Mouse (Mus musculus) heart, embryonic 15.5 days (tissue): ENCODE measurements at regions not wholly inside any gene's neighbourhood (a gene's known extent, or its start where the extent isn't known, plus 50 kb on each side); places are given as distances from the start of the nearest gene placed in this dataset.
"Not testable (repeated sequence)": the region's sequence is repeated elsewhere in the genome, so short reads cannot be mapped to it uniquely, and the experiment has no call there.

Experiments used
- ATAC-seq: fragments of 200-750 bp; cut with Nextera tagmentation; replicated peaks from 2 replicates; pipeline ENCODE4 v1.8.0; 2017; ENCODE audit warnings: low read depth, moderate TSS enrichment; ENCODE audit not compliant: insufficient number of reproducible peaks, insufficient read depth, low FRiP score
- H3K27ac ChIP-seq: fragments of 300-500 bp; sonication (generic); 2 replicates; pipeline ENCODE4 v1.5.1; 2015; ENCODE audit warnings: mild to moderate bottlenecking, inconsistent platforms
- H3K27me3 ChIP-seq: fragments of 300-500 bp; sonication (generic); 2 replicates; pipeline ENCODE4 v1.6.1; 2015; ENCODE audit warnings: inconsistent platforms
- H3K36me3 ChIP-seq: fragments of 300-500 bp; sonication (generic); 2 replicates; pipeline ENCODE4 v1.6.1; 2015; ENCODE audit warnings: mild to moderate bottlenecking, inconsistent platforms
- H3K4me1 ChIP-seq: fragments of 300-500 bp; sonication (generic); replicated peaks from 2 replicates; pipeline ENCODE4 v1.6.1; 2015; ENCODE audit warnings: inconsistent platforms
- H3K4me2 ChIP-seq: fragments of 300-500 bp; sonication (generic); 2 replicates; pipeline ENCODE4 v1.6.1; 2015; ENCODE audit warnings: inconsistent platforms, mild to moderate bottlenecking, moderate library complexity
- H3K4me3 ChIP-seq: fragments of 300-500 bp; sonication (generic); 2 replicates; pipeline ENCODE4 v1.5.1; 2015; ENCODE audit warnings: mild to moderate bottlenecking, inconsistent platforms
- H3K9ac ChIP-seq: fragments of 300-500 bp; sonication (generic); 2 replicates; pipeline ENCODE4 v1.6.1; 2015; ENCODE audit warnings: mild to moderate bottlenecking, inconsistent platforms
- H3K9me3 ChIP-seq: fragments of 300-500 bp; sonication (generic); replicated peaks from 2 replicates; pipeline ENCODE4 v1.6.1; 2016; ENCODE audit warnings: inconsistent platforms
- WGBS: fragments of 180-500 bp; shearing (Covaris S2); methylation state at CpG from one replicate; pipeline ENCODE4 v1.1.7; 2015; ENCODE audit warnings: mixed read lengths; 5-methylcytosine and 5-hydroxymethylcytosine counted together

DNA sequence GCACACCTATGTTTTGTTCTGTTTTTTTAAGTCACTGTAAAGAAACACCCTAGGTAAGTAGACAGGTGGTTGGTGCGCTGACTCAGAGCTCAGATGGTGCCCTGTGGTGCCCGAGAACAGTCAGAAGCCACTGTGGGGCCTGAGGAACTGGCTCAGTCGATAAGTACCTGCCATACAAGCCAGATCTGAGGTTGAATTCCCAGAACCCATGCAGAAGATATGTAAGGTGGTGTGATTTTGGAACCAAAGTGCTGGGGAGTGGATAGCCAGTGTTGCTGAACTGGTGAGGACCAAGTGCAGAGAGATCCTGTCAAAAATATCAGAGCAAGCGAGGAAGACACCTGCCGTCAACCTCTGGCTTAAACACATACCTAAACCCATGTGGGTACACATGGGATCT, 65.4 kb downstream of the Chst1 start:
- 59% methylated on average over 5 of the region's 5 CpGs for WGBS
- H3K4me2 ChIP-seq: no peak overlapping the region
- H3K27ac ChIP-seq: no peak overlapping the region
- H3K4me1 ChIP-seq: peaks cover 3% of the 10 kb centered on the region; the same call in 1 of the 2 replicates
- no peak for ATAC-seq
- no peak overlapping the region for H3K9ac ChIP-seq
- H3K4me3 ChIP-seq: no peak overlapping the region
- peaks cover under 1% of the 10 kb centered on the region; the same call in 1 of the 2 replicates for H3K27me3 ChIP-seq
- H3K9me3 ChIP-seq: no peaks in the 10 kb centered on the region
- H3K36me3 ChIP-seq: no peaks in the 10 kb centered on the region

DNA sequence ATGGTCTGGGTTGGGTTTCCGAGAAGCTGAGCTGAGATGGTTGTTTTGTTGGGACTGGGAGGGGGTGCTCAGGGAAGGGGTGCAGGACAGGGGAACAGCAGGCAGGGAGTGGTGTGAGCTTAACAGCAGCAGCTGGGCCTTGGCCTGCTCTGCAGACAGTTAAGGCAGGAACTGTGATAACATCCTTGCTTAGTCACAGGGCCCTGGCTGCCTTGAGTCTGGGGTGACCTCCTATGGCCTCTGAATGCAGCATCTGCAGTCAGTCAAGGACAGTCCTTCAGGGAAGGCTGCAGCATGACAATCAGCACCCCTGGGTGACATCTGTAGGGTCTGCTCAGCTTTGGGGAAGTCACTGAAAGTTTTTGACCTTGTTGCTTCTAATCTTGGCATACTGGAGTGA, 67.7 kb downstream of the Chst1 start:
- Histone ChIP-seq H3K27me3 (peaks cover 9% of the 10 kb centered on the region; the same call in 1 of the 2 replicates), H3K27ac (no peak overlapping the region), H3K36me3 (no peaks in the 10 kb centered on the region), H3K4me2 (no peak overlapping the region), H3K4me1 (peaks cover 3% of the 10 kb centered on the region; the same call in 1 of the 2 replicates), H3K9ac (no peak overlapping the region), H3K9me3 (no peaks in the 10 kb centered on the region), H3K4me3 (no peak overlapping the region)
- no peak for ATAC-seq
- 56% methylated on average over 1 of the region's 1 CpGs for WGBS

DNA sequence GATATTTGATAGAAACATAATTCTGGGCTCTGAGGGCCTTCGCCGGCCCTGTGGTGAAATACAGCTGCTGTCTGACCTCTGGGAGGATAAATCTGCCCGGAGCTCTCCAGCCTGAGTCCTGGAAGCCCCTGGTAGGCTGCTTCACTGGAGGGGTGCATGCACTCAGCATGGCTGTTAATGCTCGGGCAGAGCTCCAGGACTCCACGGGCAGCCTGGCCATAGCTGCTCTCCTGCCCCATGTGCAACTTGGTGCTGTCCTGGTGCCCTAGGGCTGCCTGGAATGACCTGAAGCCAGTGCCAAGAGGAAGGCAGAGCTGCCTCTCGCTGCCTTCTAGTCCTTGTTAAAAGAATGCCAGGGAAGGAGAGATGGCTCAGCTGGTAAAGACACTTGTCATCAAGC, 68.2 kb downstream of the Chst1 start:
- Histone ChIP-seq H3K27me3 (peaks cover 9% of the 10 kb centered on the region; the same call in 1 of the 2 replicates), H3K27ac (no peak overlapping the region), H3K36me3 (no peaks in the 10 kb centered on the region), H3K4me2 (no peak overlapping the region), H3K9me3 (no peaks in the 10 kb centered on the region), H3K4me3 (no peak overlapping the region), H3K9ac (no peak overlapping the region), H3K4me1 (peaks cover 3% of the 10 kb centered on the region; the same call in 1 of the 2 replicates)
- 49% methylated on average over 6 of the region's 6 CpGs for WGBS
- ATAC-seq: no peak

DNA sequence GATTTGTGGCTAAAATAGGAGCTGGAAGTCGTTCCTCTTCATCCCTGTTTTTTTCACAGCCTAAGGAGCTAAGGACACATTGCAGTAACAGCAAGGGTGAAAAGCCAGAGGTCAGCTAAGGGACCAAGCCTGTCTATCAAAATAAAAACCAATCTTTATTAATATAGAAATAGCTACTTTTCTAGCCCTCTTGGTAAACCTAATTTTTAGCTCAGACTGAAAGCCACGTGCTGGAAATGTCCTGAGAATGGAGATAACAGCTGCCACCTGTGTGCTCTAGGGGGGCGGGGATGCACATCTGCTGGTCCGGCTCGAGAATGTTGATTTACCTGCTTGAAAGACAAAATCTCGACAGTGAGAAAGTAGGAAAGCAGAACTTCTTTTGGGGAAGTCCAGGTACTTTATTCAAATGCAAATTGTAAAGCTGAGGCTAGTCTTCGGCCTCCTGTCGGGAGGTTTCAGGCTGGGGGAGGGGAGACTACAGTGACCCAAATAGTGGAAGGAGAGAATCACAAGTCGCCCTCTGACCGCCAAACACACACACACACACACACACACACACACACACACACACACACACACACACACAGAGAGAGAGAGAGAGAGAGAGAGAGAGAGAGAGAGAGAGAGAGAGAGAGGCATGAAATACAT, 70.0 kb downstream of the Chst1 start:
- H3K4me2 ChIP-seq, H3K4me3 ChIP-seq, ATAC-seq, H3K9ac ChIP-seq, H3K36me3 ChIP-seq, H3K4me1 ChIP-seq, H3K9me3 ChIP-seq, H3K27ac ChIP-seq: not testable (repeated sequence)
- peaks cover 16% of the 10 kb centered on the region; the same call in 1 of the 2 replicates for H3K27me3 ChIP-seq
- 43% methylated on average over 10 of the region's 10 CpGs for WGBS

DNA sequence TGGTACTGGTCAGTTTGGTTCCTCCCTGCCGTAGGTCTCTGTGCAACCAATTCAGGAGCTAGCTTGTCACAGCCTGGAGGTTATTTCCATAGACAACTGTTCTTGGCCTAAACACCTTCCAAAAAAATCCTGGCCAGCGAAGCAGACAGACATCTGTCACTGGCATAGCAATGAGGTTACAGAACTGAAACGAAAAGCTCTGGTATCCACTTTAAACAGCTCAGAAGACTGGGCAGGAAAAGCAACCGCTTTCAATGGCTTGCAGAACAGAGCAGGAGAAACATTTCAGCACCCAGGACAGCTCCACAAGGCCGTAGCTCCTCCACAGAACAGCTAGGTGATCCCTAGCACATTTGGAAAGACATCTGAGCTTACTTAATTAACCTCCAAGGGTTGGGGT, 72.1 kb downstream of the Chst1 start:
- no peak overlapping the region for H3K27ac ChIP-seq
- H3K9ac ChIP-seq: no peak overlapping the region
- whole genome bisulfite sequencing: 36% methylated on average over 5 of the region's 5 CpGs
- H3K9me3 ChIP-seq: no peaks in the 10 kb centered on the region
- H3K4me2 ChIP-seq: no peak overlapping the region
- no peak overlapping the region for H3K4me3 ChIP-seq
- H3K27me3 ChIP-seq: peaks cover 19% of the 10 kb centered on the region; the same call in 1 of the 2 replicates
- H3K36me3 ChIP-seq: no peaks in the 10 kb centered on the region
- no peak for ATAC-seq
- peaks cover 3% of the 10 kb centered on the region; the same call in 1 of the 2 replicates for H3K4me1 ChIP-seq

DNA sequence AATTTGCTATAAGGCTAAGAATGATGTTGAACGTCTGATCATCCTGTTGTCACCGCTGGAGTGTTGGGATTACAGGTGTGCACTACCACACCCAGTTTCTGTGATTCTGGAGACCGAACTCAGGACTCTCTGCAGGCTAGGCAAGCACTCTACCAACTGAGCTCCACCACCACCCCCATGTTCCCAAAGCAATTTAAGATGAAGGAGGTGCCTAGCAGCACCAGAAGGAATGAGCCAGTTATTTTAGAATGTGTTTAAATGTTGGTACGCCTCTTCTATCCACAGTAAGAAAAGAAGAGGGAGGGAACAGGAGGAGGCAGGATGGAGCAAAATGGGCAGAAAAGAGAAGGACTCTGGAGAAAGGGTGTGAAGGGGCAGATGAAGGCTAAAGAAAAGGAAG, 72.6 kb downstream of the Chst1 start:
- H3K36me3 ChIP-seq: no peaks in the 10 kb centered on the region
- ATAC-seq: no peak
- no peak overlapping the region for H3K4me3 ChIP-seq
- H3K4me2 ChIP-seq: no peak overlapping the region
- no peak overlapping the region for H3K9ac ChIP-seq
- 57% methylated on average over 4 of the region's 4 CpGs for WGBS
- H3K27me3 ChIP-seq: peaks cover 19% of the 10 kb centered on the region; the same call in 1 of the 2 replicates
- H3K27ac ChIP-seq: no peak overlapping the region
- H3K9me3 ChIP-seq: no peaks in the 10 kb centered on the region
- H3K4me1 ChIP-seq: peaks cover 3% of the 10 kb centered on the region; the same call in 1 of the 2 replicates

DNA sequence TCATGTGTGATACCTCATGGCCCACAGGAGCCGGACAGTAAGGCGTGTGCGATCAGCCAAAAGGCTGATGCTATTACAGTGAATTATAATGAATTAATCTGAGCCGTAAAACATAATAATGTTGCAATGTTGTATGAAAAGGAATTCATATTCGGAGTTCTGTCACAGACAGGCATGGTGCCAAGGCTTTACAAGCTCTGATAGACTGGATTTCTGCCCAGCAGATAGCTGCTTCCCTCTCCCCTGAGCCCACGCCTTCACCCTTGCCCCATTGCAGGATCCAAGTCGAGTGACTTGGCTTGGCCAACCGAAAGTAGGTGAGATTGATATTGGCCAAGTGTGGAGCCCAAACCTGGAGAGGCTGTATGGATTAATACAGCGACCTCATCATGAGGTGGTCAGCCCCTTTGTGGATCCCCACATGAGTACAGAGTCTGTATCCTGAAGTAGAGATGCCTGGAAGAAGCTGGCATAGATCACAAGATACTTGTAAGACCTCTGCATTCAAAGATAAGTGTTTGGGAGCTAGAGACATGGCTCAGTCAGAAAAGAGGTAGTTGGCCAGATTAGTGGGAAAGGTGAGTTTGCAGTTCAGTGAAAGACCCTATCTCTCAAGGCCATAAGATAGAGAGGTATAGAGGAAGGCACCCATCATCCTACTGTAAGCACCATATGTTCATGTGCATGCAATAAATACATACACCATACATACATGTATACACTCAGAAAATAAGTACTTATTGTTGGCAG, 73.7 kb downstream of the Chst1 start:
- Histone ChIP-seq H3K9me3 (no peaks in the 10 kb centered on the region), H3K27me3 (peaks cover 19% of the 10 kb centered on the region; the same call in 1 of the 2 replicates), H3K4me3 (no peak overlapping the region), H3K9ac (no peak overlapping the region), H3K27ac (no peak overlapping the region), H3K4me2 (no peak overlapping the region), H3K36me3 (no peaks in the 10 kb centered on the region), H3K4me1 (no peaks in the 10 kb centered on the region)
- 76% methylated on average over 9 of the region's 9 CpGs for WGBS
- ATAC-seq: no peak

DNA sequence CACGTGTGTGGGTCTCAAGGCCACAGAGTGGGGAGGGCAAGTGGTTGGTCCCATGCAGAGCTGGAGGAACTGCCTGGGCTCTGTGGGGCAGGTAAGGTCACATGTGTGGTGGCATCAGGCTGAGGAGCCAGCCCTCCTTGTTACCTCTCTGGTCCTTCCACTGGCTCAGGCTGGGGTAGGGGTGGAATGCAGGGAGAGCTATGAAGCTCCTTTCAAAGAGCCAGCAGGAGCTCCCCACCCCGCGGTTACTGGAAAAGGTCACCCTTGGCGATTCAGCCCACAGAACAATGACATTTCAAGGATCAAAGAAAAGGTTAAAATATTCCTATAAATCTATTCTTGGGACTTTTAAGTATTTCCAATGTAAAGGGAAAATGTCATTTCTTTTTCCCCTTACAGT, 74.4 kb downstream of the Chst1 start:
- Histone ChIP-seq H3K27ac (no peak overlapping the region), H3K9ac (no peak overlapping the region), H3K4me1 (no peaks in the 10 kb centered on the region), H3K4me3 (no peak overlapping the region), H3K9me3 (no peaks in the 10 kb centered on the region), H3K27me3 (peaks cover 19% of the 10 kb centered on the region; the same call in 1 of the 2 replicates), H3K4me2 (no peak overlapping the region), H3K36me3 (no peaks in the 10 kb centered on the region)
- ATAC-seq: no peak
- WGBS: 12% methylated on average over 4 of the region's 4 CpGs

DNA sequence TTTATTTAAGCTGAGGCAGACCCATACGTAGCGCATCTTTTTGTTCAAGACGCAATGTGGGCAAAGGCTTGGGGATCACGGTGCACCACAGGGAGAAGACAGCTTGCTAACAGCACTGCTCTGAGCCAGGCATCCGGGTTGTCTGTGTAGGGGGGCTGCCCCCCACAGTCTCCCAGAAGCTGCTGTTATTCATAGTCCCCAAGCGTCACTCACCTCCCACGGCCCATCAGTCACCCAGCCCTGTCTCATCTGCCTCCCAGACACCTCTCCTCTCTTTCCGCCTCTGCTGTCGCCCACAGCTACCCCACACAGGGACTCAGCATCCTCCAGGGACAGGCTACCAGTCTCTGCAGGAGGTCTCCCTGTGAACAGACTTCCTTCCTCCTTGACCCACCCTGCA, 75.7 kb downstream of the Chst1 start:
- Histone ChIP-seq H3K27me3 (peaks cover 15% of the 10 kb centered on the region; the same call in 1 of the 2 replicates), H3K9ac (no peak overlapping the region), H3K27ac (no peak overlapping the region), H3K4me3 (no peak overlapping the region), H3K4me2 (no peak overlapping the region), H3K36me3 (no peaks in the 10 kb centered on the region), H3K9me3 (no peaks in the 10 kb centered on the region), H3K4me1 (no peaks in the 10 kb centered on the region)
- ATAC-seq: no peak
- WGBS: 48% methylated on average over 9 of the region's 9 CpGs

DNA sequence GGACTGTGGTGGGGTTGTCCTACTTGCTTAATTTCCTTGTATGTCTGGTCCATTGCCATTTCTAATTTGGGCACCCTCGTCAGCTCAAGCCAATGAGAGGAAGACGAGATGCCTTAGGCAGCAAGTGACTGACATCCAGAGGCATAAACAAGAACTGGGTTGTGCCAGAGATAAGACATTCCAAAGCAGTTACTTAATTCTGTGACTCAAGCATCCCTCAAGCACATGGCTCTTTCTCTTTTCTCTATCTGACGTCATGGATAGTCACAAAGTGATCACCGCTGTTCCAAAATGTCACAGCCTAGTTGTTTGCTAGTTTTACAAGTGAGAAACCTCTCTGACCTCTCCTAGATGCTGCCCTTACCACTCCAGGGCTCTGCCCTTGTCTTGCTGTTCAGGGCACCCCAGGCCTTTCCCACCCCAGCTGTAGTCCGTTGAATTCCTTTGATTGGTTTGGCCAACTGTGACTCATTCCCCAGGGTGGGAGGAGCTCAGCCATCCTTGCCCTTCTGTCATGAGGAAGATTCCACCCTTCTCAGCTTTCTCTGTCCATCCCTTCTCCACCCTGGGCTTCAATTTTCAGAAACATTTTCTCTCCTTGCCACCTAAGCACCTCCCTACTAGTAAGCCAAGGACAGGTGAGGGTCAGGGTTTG, 78.9 kb downstream of the Chst1 start:
- Histone ChIP-seq H3K4me1 (no peaks in the 10 kb centered on the region), H3K27me3 (0 out of 2 replicates have a peak, but pooled peaks cover 7% of the 10 kb centered on the region), H3K27ac (no peak overlapping the region), H3K9me3 (no peaks in the 10 kb centered on the region), H3K4me2 (no peak overlapping the region), H3K9ac (no peak overlapping the region), H3K4me3 (no peak overlapping the region), H3K36me3 (no peaks in the 10 kb centered on the region)
- ATAC-seq: no peak
- WGBS: 25% methylated on average over 5 of the region's 5 CpGs

DNA sequence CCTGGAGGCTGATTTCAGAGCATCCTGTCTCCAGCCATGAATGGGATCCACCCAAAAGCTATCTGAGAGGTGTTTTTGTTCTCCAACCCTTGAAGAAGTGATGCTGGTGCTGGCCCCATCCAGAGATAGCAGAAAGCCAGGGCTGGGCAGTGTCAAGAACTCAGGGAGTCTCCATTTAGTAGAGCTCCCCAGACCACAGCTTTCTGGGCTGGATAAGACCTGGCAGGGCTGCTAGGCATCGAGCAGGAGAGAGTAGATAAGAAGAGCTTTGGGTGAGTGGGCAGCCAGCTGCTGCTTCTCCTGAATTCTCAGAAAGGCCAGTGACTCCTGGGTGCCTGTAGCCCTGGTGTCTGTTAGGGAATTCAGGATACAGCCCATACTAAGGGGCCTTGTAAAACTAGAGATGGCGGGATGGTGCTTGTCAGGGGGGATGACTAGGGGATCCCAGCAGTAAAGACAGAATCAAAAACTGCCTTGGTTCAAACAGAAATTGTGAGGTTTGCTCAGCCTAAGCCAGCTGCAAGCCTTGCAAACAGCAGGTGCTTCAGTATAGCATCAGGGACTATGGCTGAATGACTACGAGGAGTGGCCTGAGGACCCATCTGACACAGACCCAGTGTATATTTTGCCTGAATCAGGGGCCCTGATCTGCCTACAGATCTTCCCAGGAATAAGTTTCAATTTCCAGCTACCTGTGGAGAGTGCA, 79.6 kb downstream of the Chst1 start:
- no peaks in the 10 kb centered on the region for H3K9me3 ChIP-seq
- 59% methylated on average over 3 of the region's 3 CpGs for WGBS
- H3K36me3 ChIP-seq: no peaks in the 10 kb centered on the region
- no peak overlapping the region for H3K4me2 ChIP-seq
- H3K4me1 ChIP-seq: no peaks in the 10 kb centered on the region
- H3K4me3 ChIP-seq: no peak overlapping the region
- no peak overlapping the region for H3K9ac ChIP-seq
- ATAC-seq: no peak
- H3K27ac ChIP-seq: no peak overlapping the region
- 0 out of 2 replicates have a peak, but pooled peaks cover 3% of the 10 kb centered on the region for H3K27me3 ChIP-seq
